Mouse (Mus musculus) megakaryocyte, adult 5-6 weeks (primary cell): Measurements from ENCODE around the gene Megf8. TPM values are rescaled to one million over a fixed set of nuclear protein-coding genes. Genes with fewer than 3 reads are reported as not detected.

Source experiments
- ATAC-seq: 2 replicates; pipeline ENCODE4 v1.8.0; 2016; ENCODE audit warnings: mild to moderate bottlenecking, inconsistent platforms; ENCODE audit not compliant: poor library complexity, severe bottlenecking
- total RNA-seq, 2 experiments: library from RNA; stranded (forward) in 1 of 2; stranded (reverse) in 1 of 2; fragments of 153-499, 151-499 nt in 1 of 2; fragments of 221-1000, 200-1000 nt in 1 of 2; gene quantifications; 2 replicates each; pipeline versions ENCODE4 v1.2.3 to v1.2.4; 2015 to 2017

The Megf8 gene
- total RNA-seq, 2 experiments from 2014 or later = 1.1 to 1.3 TPM

DNA sequence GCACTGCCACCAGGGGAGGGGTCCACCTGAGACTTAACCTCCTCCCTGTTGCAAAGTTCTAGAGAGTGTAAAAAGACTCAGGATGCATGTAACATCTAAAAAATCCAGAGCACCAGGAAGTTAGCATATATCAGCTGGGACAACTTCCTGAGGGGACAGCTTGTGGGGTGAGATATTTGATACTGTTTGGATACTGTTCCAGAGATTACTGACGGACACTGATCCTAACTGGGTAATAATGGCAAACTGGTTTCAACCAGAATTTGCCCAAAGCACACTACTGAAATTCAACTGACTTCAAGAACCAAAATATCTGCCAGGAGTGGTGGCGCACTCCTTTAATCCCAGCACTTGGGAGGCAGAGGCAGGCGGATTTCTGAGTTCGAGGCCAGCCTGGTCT lies 22.5 kb upstream of the Megf8 start:
- ATAC-seq = no peak

DNA sequence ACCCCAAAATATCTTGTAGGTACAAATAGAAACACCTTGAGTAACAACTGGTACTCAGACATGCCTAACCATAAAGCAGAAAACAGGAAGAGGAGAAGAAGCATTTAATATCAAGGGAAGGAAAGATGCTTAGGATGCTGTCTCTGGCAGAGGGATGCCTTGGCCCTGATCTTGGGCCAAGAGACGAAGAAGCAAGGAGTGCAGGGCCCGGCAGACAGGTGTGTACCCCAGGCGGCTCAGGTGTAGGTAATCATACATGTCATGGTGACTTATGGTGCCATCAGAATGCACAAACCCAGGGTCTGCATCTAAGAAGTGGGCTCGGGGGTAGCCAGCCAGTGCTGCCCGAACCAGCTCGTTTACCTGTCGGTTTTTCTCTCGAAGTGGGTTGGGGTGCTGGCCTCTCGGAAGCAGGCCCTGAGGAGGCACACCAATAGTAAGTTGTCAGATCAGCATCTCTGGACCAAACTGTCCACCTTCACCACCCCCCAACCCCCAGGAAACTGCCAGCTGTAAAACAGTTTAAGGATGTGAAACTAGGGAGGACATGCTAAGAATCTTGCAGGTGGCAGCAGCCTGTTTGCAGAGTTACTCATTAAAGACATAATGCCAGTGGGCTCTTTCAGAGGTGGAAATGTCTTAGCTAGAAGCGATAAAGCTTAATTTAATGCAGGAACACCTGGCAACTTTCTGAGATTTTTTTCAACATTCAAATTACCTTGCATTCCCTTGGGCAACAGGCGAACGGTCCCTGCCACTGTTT lies 21.8 kb upstream of the Megf8 start:
- no peak for ATAC-seq

DNA sequence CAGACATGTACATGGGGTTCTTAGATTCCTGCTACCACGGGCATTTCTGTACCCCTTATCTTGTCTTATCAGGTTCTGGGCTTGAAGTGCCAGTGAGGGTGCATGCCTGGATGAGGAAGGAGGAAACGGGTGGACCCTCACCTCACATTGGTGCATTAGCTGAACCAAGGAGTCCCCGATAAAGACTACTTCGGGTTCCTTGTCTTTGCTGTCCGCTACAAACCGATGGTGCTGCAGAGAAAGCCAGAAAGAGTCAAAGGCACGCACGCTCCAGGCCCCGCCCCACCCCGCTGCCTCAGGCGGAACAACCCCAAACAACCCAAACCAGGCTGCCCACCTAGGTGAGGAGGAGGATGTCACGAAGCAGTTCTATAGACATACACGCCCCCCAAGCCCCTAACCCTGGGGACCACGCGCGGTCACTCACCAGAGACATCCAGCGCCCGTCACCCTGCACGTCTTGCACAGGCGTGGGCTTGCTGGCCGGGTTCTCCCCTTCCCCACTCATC lies 20.0 kb upstream of the Megf8 start:
- ATAC-seq = peak; percentile 49

DNA sequence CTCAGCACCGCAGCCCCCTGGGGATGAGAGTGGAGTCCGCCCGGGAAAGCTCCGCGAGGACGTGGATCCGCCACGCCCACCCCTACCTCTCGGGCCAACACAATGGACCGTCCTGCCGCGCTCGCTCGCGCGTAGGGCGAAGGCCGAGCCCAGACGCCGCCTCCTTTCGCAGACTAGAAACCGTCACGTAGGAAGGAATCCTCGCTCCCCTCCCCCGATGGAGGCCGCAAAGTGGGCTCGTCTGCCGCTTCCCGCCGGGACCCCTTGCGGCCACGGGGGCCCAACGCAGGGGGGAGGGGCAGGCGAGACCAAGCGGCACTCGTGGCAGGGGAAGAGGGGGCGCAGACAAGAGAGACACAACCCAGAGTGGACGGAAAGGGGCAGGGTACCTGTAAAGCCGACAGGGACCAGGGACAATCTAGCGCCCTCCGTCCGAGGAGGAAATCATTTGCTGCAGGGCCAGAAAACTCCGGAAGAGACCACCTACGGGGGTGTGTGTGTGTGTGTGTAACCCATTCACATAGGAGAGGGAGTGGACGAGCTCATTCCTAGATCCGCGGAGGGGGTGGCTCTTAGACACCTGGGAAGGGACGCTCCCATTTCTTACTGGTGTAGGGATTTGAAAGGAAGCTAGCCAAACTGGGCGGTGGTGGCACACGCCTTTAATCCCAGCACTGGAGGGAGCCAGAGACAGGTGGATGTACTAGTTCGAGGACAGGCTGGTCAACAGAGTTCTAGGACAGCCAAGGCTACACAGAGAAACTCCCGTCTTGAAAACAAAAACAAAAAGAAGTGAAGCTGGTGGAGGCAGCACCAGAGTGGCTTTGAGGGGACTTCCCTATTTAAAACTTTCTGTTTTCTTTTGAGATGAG lies 19.3 kb upstream of the Megf8 start, which contains the start of gene Pafah1b3:
Gene Pafah1b3, minus strand, starts transcription at position 533 of the 872 bp plus-strand sequence.
- peak; percentile 80 for ATAC-seq

DNA sequence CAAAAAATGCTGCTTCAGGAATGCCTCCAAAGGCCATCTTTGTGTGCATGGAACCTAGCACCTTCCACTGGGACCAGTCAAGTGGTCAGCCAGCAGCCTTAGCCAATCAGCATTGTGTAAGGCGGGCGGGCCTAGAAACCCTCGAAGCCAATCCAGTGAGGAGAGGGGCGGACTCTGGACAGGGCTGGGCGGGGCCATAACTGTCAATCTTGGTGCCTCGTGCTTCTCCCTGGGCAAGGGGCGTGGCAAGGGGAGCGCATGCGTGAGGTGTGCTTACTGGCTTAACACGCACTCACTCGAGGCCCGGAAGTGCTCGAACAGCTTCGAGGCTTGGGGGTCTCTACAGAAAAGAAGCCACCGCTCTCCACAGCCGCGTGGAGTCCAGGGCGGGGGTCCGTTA lies 15.9 kb upstream of the Megf8 start, which contains the start of gene Prr19:
Gene Prr19, plus strand, starts transcription at position 349 of the 400 bp plus-strand sequence.
- no peak for ATAC-seq

DNA sequence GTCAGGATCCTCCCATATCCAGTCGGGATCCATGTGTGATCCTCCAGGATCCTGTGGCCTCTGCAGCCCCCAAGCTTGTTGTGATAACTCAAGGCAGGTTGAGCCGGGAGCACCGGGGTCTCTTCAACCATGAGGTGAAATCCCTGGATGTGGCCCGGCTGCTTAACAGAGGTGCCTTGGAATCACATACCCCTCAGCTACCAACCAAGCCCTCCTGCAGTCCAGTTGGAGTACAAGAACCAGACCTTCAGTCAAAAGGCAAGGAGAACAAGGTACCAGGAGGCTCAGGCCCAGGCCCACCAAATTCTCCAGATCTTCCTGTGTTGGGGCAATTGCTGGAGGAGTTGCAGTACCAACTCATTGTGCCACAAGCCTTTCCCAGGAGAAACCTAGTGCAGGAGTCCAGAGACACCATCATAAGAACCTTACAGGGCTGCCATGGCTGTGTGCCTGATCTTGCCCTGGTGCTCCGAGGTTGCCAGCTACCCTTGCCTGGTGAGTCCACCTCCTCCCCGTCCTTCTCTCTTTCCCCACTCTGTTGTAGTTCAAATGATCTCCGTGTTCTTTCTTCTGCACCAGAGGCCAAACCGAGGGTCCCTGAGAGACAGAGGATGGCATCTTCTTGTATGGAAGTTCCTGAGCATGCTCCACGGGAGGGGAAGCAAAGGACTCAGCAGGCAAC lies 13.8 kb upstream of the Megf8 start:
- no peak for ATAC-seq

DNA sequence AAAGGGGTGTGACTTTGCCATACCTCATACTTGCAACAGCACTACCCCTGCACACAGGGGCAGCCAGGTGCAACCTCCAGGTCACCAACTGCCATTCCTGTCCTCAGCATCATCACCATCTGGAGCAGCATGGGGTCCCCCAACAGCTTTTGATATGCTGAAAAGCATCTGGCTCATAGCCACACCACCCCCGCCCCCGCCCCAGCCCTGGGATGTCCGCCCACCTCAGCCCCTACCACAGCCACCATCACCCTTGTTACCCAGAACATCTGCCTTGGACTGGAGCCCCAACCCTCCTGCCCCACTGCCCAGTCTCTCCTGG lies 13.3 kb upstream of the Megf8 start:
- ATAC-seq = no peak

DNA sequence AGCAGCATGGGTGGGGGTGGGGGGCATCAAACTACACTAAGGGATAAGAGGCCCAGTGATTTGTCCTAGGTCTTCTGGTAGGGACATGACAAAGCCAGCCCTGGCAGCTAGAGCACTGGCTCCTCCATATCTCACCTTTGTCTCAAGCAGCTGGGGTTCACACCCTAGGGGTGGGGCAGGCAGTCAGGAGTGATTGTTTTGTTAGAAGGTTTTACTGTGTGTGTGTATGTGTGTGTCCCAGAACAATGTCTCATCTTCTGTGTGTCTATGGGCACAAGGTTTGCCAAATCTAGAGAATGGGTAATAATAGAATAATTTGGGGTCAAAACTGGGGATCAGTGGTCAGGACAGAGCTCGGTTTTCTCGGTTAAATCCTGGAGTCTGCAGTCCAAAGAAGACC lies 11.5 kb upstream of the Megf8 start:
- no peak for ATAC-seq

DNA sequence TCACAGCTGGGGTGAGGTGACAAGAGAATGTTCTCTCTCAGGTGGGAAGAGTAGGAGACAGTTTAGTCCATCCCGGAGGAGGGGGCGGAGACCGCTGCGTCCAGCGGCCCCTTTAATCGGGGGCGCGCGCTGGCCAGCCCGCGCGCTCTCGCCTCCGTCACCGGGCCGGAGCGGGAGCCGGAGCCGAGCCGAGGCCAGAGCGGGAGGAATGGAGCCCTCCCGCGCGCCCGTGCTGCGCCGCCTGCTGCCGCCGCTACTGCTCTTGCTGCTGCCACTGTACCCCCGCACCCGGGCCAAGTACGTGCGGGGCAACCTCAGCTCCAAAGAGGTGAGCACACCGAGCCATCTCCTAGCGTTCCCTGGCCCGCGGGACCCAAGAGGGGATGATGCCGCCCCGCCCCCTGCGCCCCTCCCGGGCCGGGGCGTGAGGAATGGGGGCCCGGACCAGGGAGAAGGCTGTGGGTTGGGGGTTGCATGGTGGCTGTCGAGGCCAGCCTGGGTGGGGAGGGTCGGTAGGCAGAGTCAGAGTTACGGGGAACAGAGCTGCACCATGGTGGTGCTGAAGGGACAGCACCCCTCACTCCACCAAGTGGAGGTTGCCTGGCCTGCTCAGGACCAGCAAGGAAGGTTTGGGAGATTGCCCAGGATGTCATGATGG lies 10.9 kb upstream of the Megf8 start, which contains the start of gene Tmem145:
Gene Tmem145, plus strand, starts transcription at position 151 of the 658 bp plus-strand sequence.
- ATAC-seq = no peak

DNA sequence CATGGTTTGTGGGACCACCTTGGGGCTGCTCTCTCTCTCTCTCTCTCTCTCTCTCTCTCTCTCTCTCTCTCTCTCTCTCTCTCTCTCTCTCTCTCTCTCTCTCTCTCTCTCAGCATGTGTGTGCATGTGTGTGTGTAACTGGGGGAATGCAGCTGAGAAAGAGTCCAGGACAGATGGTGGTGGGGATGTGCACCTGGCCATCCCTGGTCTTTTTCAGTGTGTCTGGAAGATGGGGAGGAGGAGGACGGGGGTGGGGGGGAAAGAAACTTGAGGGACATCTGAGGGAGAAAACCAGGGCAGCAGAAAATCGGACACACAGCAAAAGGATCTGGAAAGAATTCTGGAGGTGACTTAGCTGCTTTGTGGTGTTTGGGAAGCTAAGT lies 10.4 kb upstream of the Megf8 start:
- ATAC-seq = no peak

DNA sequence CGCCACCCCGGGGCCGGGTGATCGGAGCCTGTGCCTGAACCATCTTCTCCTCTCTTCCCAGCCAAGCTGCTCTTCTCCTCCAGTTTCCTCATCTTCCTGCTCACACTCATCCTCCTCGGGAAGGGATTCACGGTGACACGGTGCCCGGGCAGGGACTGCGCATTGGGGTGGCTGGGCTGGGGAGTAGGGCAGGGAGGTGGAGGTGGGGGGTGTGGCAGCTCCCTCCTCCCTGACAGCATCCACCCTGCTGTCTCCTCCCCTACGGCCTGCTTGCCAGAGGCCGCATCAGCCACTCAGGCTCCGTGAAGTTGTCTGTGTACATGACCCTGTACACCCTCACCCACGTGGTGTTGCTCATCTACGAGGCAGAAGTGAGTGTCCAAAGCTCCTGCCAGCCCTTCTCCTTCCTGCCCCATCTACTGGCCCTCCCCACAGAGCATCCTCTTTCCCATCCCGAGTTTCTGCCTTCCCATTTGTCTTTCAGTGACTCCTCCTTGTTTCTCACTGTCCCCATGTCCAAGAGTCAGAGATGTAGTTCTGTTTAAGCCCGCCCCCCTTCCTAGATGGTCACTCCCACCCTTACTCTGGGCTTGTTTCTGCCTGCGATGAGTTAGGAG lies 8.2 kb upstream of the Megf8 start:
- no peak for ATAC-seq

DNA sequence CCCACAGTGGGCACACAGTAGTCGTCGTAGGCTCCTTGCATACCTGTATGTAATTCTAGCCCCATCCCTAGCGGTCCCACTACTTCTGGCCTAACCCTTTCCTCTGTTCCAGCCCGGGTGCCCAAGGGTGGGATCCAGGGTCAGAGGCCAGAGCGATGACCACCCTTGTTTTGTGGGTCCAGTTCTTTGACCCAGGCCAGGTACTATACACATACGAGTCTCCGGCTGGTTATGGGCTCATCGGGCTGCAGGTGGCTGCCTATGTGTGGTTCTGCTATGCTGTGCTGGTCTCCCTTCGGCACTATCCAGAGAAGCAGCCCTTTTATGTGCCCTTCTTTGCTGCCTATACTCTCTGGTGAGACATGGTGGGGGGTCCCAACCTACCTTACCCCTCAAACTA lies 7.5 kb upstream of the Megf8 start:
- ATAC-seq = no peak

DNA sequence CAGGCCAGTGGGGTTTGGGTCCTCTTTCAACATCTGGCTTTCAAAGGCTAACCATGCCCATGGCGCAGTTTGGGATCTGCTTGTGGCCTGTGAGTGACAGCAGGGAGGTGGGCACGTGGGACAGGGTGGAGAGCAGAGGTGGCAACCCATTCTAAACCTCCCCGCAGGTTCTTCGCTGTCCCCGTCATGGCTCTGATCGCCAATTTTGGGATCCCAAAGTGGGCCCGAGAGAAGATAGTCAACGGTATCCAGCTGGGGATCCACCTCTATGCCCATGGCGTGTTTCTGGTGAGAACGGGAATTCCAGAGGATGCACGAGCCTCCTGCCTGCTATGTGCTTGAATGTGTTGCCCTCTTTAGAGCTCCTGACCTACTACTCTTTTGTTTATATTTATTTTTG lies 5.8 kb upstream of the Megf8 start:
- ATAC-seq = no peak

DNA sequence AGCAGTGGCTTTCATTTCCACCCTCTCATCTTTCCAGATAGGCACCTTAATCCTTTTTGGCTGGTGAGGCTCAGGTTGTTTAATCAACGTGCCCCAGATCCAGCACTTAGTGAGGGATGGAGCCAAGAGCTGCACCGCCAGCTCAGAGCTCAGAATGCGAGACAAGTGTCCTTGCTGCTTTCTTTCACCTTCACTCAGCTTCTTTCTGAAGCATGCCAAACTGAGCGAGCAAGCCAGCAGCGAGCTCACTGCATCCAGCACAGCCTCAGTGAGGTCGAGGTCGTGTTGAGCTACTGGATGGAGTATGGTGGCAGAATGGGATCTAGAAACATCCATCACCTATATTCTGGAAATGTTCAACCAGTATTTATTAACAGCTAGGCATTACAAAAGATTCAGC lies 3.6 kb upstream of the Megf8 start:
- ATAC-seq = no peak

DNA sequence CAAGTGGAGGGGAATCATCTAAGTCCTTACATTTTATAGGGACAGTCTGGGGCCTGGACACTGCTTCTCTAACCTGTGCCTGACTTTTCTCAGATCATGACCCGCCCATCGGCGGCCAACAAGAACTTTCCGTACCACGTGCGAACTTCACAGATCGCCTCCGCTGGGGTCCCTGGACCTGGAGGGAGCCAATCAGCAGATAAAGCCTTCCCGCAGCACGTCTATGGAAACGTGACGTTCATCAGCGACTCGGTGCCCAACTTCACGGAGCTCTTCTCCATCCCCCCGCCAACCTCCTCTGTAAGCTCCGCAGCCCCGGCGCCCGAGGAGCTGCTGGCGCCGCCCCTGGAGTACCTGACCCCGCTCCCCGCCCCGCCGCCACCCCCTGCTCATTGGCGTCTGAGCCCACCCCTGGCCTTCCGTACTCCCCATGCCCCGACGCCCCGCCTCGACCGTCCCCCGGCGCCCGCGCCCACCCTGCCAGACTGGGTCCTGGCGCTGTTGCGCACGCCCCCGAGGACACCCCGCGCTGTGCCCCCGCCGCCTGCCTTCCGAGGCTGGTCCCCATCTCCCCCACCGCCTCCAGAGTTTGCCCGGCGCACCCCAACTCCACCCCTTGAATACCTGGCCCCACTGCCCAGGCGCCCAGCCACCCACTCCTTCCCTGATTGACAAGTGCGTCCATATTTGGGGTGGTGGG lies 2.2 kb upstream of the Megf8 start:
- no peak for ATAC-seq

DNA sequence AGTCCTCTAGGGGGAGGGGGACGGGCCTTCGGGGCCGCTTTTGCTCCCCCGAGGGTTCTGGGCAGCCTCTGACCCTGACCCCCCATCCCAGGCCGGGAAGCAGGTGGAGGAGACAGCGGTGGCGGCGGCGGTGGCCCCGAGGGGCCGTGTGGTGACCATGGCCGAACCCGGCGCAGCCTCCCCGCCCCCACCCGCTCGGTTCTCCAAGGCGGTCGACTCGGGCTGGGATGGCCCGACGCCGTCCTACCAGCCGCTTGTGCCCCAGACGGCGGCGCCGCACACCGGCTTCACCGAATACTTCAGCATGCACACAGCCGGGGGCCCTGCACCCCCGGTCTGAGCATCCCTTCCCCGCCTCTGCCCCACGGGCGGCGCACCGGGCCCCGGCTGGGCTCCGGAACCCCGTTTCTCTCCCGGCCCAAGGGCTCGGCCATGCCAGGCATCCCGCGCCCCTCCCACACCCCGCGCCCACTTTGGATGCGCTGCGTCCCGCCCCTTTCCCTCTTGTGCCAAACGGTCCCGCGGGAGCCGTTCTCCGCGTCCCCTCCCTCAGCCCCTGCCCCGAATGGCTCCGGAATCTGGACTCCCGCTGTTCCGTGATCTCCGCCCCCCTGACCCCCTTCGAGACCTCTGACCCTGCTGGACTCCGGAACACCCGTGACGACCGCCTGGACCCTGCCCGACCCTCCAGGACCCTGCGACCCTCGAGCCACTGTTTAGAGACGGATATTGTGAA lies 1.5 kb upstream of the Megf8 start:
- no peak for ATAC-seq

DNA sequence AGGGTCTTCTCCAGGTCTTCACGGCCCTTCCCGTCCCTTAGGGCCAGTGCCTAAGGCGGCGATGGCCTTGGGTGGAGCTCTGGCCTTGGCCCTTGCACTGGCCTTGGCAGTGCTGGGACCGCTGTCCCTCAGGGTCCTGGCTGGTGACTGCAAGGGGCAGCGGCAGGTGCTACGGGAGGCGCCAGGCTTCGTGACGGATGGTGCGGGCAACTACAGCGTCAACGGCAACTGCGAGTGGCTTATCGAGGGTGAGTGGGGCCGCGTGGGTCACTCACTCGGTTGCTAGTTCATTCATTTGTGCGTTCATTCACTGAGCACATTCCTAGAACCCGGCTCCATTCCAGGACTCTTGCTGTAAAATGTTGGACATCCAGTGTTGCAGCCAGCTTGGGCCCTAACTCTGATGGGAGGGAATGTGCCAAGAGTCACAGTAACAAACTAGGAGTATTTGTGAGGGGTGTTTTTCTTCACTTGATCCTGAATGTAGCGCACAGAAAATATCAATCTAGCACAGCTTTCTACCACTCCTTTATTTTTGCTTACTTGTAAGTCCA lies 559 bp downstream of the Megf8 start:
- no peak for ATAC-seq

DNA sequence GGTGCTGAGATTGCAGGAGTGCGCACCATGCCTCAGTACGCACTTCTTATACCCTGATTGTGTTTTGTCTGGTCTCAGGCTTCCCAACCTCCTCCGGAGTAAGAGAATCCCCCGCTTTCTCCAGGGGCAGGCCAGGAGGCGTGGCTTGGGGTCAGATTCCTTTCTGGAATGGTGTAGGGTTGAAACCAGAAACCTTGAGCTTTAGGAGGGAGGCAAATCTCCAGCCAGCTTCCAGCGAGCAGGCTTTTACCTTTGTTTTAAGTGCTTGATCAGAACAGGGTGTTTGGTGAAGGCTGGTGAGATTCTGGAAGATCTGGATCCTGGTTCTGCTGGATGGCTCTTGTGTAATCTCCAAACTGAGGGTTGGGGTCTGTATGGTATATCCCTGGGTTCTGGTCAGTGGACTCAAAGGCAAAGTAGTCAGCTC lies 5.1 kb downstream of the Megf8 start:
- no peak for ATAC-seq

DNA sequence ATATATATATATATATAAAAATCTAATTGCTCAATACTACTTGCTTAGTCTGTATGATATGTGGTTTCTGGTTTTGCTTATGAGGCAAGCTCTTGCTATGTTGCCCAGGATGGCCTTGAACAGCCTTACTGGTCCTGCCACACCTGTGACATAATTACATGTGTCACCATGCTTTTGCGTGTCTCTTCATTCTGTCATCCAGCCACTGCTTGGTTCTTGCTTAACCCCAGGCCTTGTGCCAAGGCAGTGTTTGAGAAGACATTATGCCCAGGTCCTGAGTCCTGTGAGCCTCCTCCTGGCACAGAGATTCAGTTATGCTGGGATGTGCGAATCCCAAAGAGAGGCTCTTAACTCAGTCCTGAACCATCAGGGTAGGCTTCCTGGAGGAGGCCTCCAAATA lies 6.3 kb downstream of the Megf8 start:
- ATAC-seq = no peak
